Mouse (Mus musculus) forebrain, embryonic 14.5 days (tissue): ENCODE measurements at regions not wholly inside any gene's neighbourhood (a gene's known extent, or its start where the extent isn't known, plus 50 kb on each side); places are given as distances from the start of the nearest gene placed in this dataset.

ENCODE experiments used
- ATAC-seq: fragments of 200-750 bp; cut with Nextera tagmentation; 2 replicates; pipeline ENCODE4 v1.8.0; 2017; ENCODE audit warnings: mild to moderate bottlenecking, moderate library complexity
- DNase-seq: peaks from one replicate; pipeline ENCODE4 v3.0.0-alpha.2; 2015; ENCODE audit warnings: low spot score
- H3K27ac ChIP-seq: fragments of 300-500 bp; sonication (generic); 2 replicates; pipeline ENCODE4 v1.5.1; 2014; ENCODE audit warnings: low read depth, mild to moderate bottlenecking, control low read depth, low read length, moderate library complexity
- H3K27me3 ChIP-seq: fragments of 300-500 bp; sonication (generic); replicated peaks from 2 replicates; pipeline ENCODE4 v1.6.1; 2014; ENCODE audit warnings: low read length, control low read depth, mixed read lengths; ENCODE audit not compliant: control insufficient read depth, insufficient read depth
- H3K36me3 ChIP-seq: fragments of 300-500 bp; sonication (generic); 2 replicates; pipeline ENCODE4 v1.6.1; 2014; ENCODE audit warnings: low read length, control low read depth; ENCODE audit not compliant: control insufficient read depth, insufficient read depth
- H3K4me1 ChIP-seq: fragments of 300-500 bp; sonication (generic); 2 replicates; pipeline ENCODE4 v1.6.1; 2014; ENCODE audit warnings: antibody characterized with exemption, low read length, control low read depth; ENCODE audit not compliant: control insufficient read depth, insufficient read depth
- H3K4me2 ChIP-seq: fragments of 300-500 bp; sonication (generic); 2 replicates; pipeline ENCODE4 v1.6.1; 2014; ENCODE audit warnings: mild to moderate bottlenecking, control low read depth, low read length
- H3K4me3 ChIP-seq: fragments of 300-500 bp; sonication (generic); 2 replicates; pipeline ENCODE4 v1.5.1; 2014; ENCODE audit warnings: low read depth, low read length, control low read depth
- H3K9ac ChIP-seq: fragments of 300-500 bp; sonication (generic); 2 replicates; pipeline ENCODE4 v1.6.1; 2014; ENCODE audit warnings: mild to moderate bottlenecking, low read length, control low read depth, moderate library complexity
- H3K9me3 ChIP-seq: fragments of 300-500 bp; sonication (generic); replicated peaks from 2 replicates; pipeline ENCODE4 v1.6.1; 2016; ENCODE audit warnings: low read length, control low read depth, mixed read lengths; ENCODE audit not compliant: control insufficient read depth
- WGBS: fragments of 180-500 bp; shearing (Covaris S2); extraction: QIAGEN DNeasy Blood & Tissue Kit; methylation state at CpG from one replicate; pipeline ENCODE4 v1.1.7; 2014; 5-methylcytosine and 5-hydroxymethylcytosine counted together

DNA sequence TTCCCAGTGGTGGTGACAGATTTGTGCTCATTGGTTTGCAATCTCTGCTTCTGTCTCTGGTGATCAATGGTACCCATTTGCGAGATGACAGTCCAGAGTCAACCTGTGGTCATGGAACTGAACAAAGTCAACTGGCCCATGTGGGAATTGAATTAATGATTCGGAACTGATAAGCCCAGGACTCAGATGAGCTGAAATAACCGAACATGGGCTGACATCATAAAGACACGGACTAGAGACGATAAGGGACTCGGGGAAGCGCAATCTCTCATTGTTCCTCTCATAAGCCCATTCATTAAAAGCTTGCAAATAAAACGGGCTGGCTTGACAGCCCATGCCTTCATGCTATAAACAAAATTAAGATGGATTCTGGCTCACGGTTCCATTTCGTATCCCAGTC is 70.8 kb upstream of the Plcz1 start:
- Histone ChIP-seq H3K9me3 (no peaks in the 10 kb centered on the region), H3K4me2 (no peak overlapping the region), H3K9ac (no peak overlapping the region), H3K4me3 (no peak overlapping the region), H3K27ac (no peak overlapping the region), H3K27me3 (no peaks in the 10 kb centered on the region), H3K4me1 (no peaks in the 10 kb centered on the region), H3K36me3 (no peaks in the 10 kb centered on the region)
- 89% methylated on average over 10 of the region's 10 CpGs for WGBS
- ATAC-seq (no peak), DNase-seq (no peak)

DNA sequence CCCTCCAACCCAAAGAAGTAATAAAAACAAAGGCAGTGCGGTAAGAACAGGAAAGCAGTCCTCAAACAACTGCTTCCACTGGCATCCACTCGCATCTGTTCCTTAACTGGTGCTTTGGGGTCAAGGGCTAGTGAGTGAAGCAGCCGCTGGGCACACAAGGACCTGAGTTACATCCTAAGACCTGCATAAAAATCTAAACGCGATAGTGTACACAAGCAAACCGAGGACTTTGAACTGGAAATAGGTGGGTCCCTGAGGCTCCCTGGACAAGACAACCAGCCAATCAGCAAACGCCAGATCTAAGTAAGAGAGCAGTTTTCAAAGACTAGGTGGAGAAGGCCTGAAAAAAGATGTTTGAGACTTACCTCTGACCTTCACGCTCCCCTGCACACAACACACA is 66.8 kb upstream of the Plcz1 start:
- ATAC-seq (no peak), DNase-seq (no peak)
- Histone ChIP-seq H3K4me1 (no peaks in the 10 kb centered on the region), H3K4me3 (no peak overlapping the region), H3K27ac (no peak overlapping the region), H3K9me3 (no peaks in the 10 kb centered on the region), H3K4me2 (no peak overlapping the region), H3K36me3 (no peaks in the 10 kb centered on the region), H3K9ac (no peak overlapping the region), H3K27me3 (no peaks in the 10 kb centered on the region)
- 83% methylated on average over 8 of the region's 8 CpGs for whole genome bisulfite sequencing

DNA sequence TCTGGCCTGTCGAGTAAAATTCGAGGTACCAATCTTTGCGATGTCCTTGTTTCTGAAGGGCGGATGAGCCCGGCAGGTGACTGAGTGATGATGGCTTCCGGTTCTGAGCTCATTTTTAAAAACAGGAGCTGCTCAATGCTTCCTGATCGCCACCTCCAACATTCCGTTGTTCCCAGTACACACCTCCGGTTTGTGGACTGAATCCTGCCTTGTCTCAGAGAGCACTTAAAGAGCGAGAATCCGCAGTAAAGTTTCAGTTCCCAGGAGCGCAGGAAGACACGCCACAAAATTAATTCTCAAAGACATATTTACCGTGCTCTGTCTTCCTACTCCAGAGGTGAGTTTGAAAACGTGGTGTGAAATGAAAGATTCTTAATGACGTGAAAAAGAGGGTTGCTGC is 66.4 kb upstream of the Plcz1 start:
- H3K9ac ChIP-seq, result no peak overlapping the region
- no peak overlapping the region for H3K4me2 ChIP-seq
- H3K4me1 ChIP-seq, result no peaks in the 10 kb centered on the region
- DNase-seq, result no peak
- no peaks in the 10 kb centered on the region for H3K36me3 ChIP-seq
- H3K4me3 ChIP-seq, result no peak overlapping the region
- no peaks in the 10 kb centered on the region for H3K27me3 ChIP-seq
- no peaks in the 10 kb centered on the region for H3K9me3 ChIP-seq
- ATAC-seq, result no peak
- WGBS, result 86% methylated on average over 16 of the region's 16 CpGs
- H3K27ac ChIP-seq, result no peak overlapping the region

DNA sequence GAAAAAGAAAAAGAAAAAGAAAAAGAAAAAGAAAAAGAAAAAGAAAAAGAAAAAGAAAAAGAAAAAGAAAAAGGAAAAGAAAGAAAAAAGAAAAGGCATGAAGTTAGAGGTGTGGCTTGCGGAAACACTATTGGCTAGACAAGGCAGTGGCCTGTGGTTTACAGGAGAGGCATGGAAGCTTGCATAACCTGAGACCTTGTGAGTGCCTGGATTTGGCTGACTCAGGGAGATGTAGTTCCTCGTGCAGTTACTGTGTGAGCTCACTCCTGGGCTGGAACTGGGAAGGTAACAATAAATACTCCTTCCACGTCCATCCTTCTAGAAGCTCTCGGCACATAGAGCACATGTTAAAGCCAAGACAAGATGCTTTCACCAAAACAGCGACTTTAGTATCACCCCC is 64.9 kb upstream of the Plcz1 start:
- no peak overlapping the region for H3K4me3 ChIP-seq
- no peaks in the 10 kb centered on the region for H3K27me3 ChIP-seq
- ATAC-seq (no peak), DNase-seq (no peak)
- H3K4me2 ChIP-seq, result no peak overlapping the region
- H3K9ac ChIP-seq, result no peak overlapping the region
- no peaks in the 10 kb centered on the region for H3K36me3 ChIP-seq
- WGBS, result 97% methylated on average over 5 of the region's 5 CpGs
- H3K27ac ChIP-seq, result no peak overlapping the region
- no peaks in the 10 kb centered on the region for H3K4me1 ChIP-seq
- no peaks in the 10 kb centered on the region for H3K9me3 ChIP-seq

DNA sequence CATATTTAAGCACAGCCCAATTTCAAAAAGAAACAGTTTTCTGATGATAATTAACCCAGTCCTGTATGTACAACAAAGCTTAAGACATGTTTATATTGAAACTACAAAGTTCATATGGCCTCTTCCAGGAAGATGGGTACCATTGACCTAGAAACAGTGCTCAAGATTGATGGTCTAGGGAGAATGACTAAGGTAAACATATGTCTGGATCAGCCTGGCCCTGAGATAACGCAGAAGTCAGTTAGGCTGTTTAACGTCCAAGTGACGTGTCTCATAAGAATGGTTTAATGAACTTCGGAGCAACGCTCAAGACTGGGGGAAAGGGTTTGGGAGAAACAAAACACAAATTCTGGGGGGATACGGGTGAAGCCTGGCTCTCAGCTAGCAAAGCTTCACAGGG is 60.8 kb upstream of the Plcz1 start:
- H3K4me1 ChIP-seq, result no peaks in the 10 kb centered on the region
- H3K36me3 ChIP-seq, result no peaks in the 10 kb centered on the region
- no peak for DNase-seq
- no peaks in the 10 kb centered on the region for H3K9me3 ChIP-seq
- no peak overlapping the region for H3K9ac ChIP-seq
- WGBS, result 96% methylated on average over 6 of the region's 6 CpGs
- ATAC-seq, result no peak
- no peak overlapping the region for H3K4me3 ChIP-seq
- no peak overlapping the region for H3K27ac ChIP-seq
- H3K4me2 ChIP-seq, result no peak overlapping the region
- H3K27me3 ChIP-seq, result no peaks in the 10 kb centered on the region

DNA sequence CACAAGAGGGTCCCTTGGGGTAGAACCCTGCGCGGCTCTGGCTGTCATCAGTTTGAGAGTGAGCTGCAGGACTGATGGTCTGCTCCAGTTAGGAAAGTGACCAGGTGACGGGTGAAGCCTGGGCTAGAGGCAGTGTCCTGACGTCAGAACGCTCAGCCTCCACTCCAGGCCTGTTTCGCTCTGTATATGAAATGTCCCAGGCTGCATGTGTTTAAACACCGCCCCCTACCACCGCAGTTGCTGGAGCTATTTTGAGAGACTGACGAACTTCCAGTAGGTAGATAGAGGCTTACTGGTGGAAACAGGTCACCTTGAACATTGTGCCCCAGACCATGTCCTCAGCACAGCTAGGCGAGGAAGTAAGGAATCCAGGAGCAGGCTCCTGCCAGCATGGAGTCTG is 54.2 kb upstream of the Plcz1 start:
- 87% methylated on average over 10 of the region's 10 CpGs for WGBS
- DNase-seq (no peak), ATAC-seq (0 out of 2 replicates have a peak, but pooled peaks have one; percentile 32)
- Histone ChIP-seq H3K36me3 (no peaks in the 10 kb centered on the region), H3K4me1 (no peaks in the 10 kb centered on the region), H3K27me3 (no peaks in the 10 kb centered on the region), H3K9ac (no peak overlapping the region), H3K27ac (no peak overlapping the region), H3K4me3 (no peak overlapping the region), H3K4me2 (no peak overlapping the region), H3K9me3 (no peaks in the 10 kb centered on the region)
